ENCODE assay signal across 15 mouse cellular contexts in genomic region chr12:45670874-45671553, GRCm38 (mm10).
A peak's percentile ranks its signal among the peaks of the same experiment; 100 is the strongest.
DNase-seq lines count a peak whose midpoint lies in the region; ATAC-seq and TF ChIP-seq lines count a peak whose summit lies in the region.
"Had no signal": no experiment of that assay in that cellular context is flagged by ENCODE, and none has a peak within 500 bp of the region (broad histone marks: within the 10 kb centered on the region; RNA-seq: fewer than 3 reads in every experiment).

No protein-coding gene starts in this region.

- TF ChIP-seq CTCF in forebrain, postnatal 0 days (IDR thresholded peaks at IDR 0.05; ENCODE audit: low read depth) = no peak

- no peaks in the 10 kb centered on the region for H3K36me3 ChIP-seq in forebrain, postnatal 0 days (ENCODE audit: insufficient read depth)
- no peaks in the 10 kb centered on the region for H3K36me3 ChIP-seq in limb, embryonic 14.5 days (ENCODE audit: control insufficient read depth, insufficient read depth, low read length)
- no peaks in the 10 kb centered on the region for H3K36me3 ChIP-seq in neural tube, embryonic 15.5 days
- H3K36me3 ChIP-seq: heart, embryonic 12.5 days; liver, embryonic 12.5 days had no signal

- peak; percentile 3 for DNase-seq in right cerebral cortex, postnatal 4 days
- DNase-seq in right cerebral cortex, adult 18-20 months = no peak
- DNase-seq in forebrain, postnatal 0 days = peak; percentile 36
- no peak for DNase-seq in limb, embryonic 14.5 days (ENCODE audit: low spot score)
- no peak for DNase-seq in urinary bladder, adult 18-20 months (ENCODE audit: low spot score in 2 of 2)
- no peak for DNase-seq in heart, postnatal 25 days (ENCODE audit: low spot score)
- no peak for DNase-seq in thymus, postnatal 4 days
- DNase-seq: adrenal gland, postnatal 10 days; kidney, postnatal 25 days; layer of hippocampus, postnatal 36 days had no signal

- WGBS in forebrain, postnatal 0 days = 34% methylated on average over 13 of the region's 13 CpGs
- WGBS in limb, embryonic 14.5 days = 52% methylated on average over 13 of the region's 13 CpGs
- 32% methylated on average over 13 of the region's 13 CpGs for WGBS in neural tube, embryonic 15.5 days

- H3K4me2 ChIP-seq in forebrain, postnatal 0 days (ENCODE audit: low read depth) = peak overlapping the region; percentile 25
- peak overlapping the region; percentile 16; the same call in 1 of the 2 replicates for H3K4me2 ChIP-seq in limb, embryonic 14.5 days (replicated peaks; ENCODE audit: low read depth, low read length, severe bottlenecking)
- peak overlapping the region; percentile 33 for H3K4me2 ChIP-seq in neural tube, embryonic 15.5 days
- H3K4me2 ChIP-seq: heart, embryonic 12.5 days; liver, embryonic 12.5 days had no signal

- no peaks in the 10 kb centered on the region for H3K27me3 ChIP-seq in forebrain, postnatal 0 days (ENCODE audit: insufficient read depth, low read length)
- H3K27me3 ChIP-seq in limb, embryonic 14.5 days (ENCODE audit: control insufficient read depth, insufficient read depth, low read length) = no peaks in the 10 kb centered on the region
- H3K27me3 ChIP-seq in neural tube, embryonic 15.5 days (replicated peaks) = no peaks in the 10 kb centered on the region
- H3K27me3 ChIP-seq: heart, embryonic 12.5 days; liver, embryonic 12.5 days had no signal

- peak overlapping the region; percentile 13; the same call in 1 of the 2 replicates for H3K4me3 ChIP-seq in forebrain, postnatal 0 days (ENCODE audit: low read depth, low read length)
- no peak overlapping the region for H3K4me3 ChIP-seq in limb, embryonic 14.5 days (replicated peaks; ENCODE audit: low read length)
- H3K4me3 ChIP-seq in neural tube, embryonic 15.5 days (replicated peaks) = no peak overlapping the region
- H3K4me3 ChIP-seq: heart, embryonic 12.5 days; liver, embryonic 12.5 days had no signal

- H3K9me3 ChIP-seq in forebrain, postnatal 0 days (ENCODE audit: low read length) = no peaks in the 10 kb centered on the region
- H3K9me3 ChIP-seq in limb, embryonic 14.5 days (ENCODE audit: control insufficient read depth, low read length) = no peaks in the 10 kb centered on the region
- no peaks in the 10 kb centered on the region for H3K9me3 ChIP-seq in neural tube, embryonic 15.5 days (replicated peaks)
- H3K9me3 ChIP-seq: heart, embryonic 12.5 days; liver, embryonic 12.5 days had no signal

- H3K4me1 ChIP-seq in forebrain, postnatal 0 days (ENCODE audit: insufficient read depth) = peaks cover 11% of the 10 kb centered on the region; the same call in 1 of the 2 replicates
- H3K4me1 ChIP-seq in limb, embryonic 14.5 days (ENCODE audit: control insufficient read depth, insufficient read depth, low read length) = peaks cover 34% of the 10 kb centered on the region
- H3K4me1 ChIP-seq in neural tube, embryonic 15.5 days = peaks cover 38% of the 10 kb centered on the region
- H3K4me1 ChIP-seq: heart, embryonic 12.5 days; liver, embryonic 12.5 days had no signal

- no peak for TF ChIP-seq POLR2A in limb, embryonic 14.5 days (IDR thresholded peaks at IDR 0.05; ENCODE audit: borderline replicate concordance, extremely low read depth, insufficient read depth, insufficient read length)

- peak overlapping the region; percentile 64 for H3K27ac ChIP-seq in forebrain, postnatal 0 days (ENCODE audit: low read depth, low read length)
- H3K27ac ChIP-seq in limb, embryonic 14.5 days (replicated peaks; ENCODE audit: low read depth, low read length) = 0 out of 2 replicates have a peak overlapping the region, but pooled peaks have one; percentile 33
- H3K27ac ChIP-seq in neural tube, embryonic 15.5 days (replicated peaks) = peak overlapping the region; percentile 91
- H3K27ac ChIP-seq: liver, embryonic 12.5 days; stomach, postnatal 0 days had no signal

- intact Hi-C loops in heart, postnatal 25 days (cut with DNase I) = no loop called here

- ATAC-seq in forebrain, postnatal 0 days = peak; percentile 73
- no peak for ATAC-seq in limb, embryonic 14.5 days (ENCODE audit: low FRiP score, low read depth)
- peak; percentile 82 for ATAC-seq in neural tube, embryonic 15.5 days (ENCODE audit: low FRiP score)
- ATAC-seq: liver, embryonic 12.5 days; lung, postnatal 0 days had no signal

- peak overlapping the region; percentile 19; the same call in 1 of the 2 replicates for H3K9ac ChIP-seq in forebrain, postnatal 0 days
- no peak overlapping the region for H3K9ac ChIP-seq in limb, embryonic 14.5 days (ENCODE audit: low read depth, low read length, severe bottlenecking)
- H3K9ac ChIP-seq in neural tube, embryonic 15.5 days (replicated peaks) = 0 out of 2 replicates have a peak overlapping the region, but pooled peaks have one; percentile 34
- H3K9ac ChIP-seq: heart, embryonic 12.5 days; liver, embryonic 12.5 days had no signal

Comparison
In these comparisons a context has a peak if more than half of its experiments do, and no peak if none do; other contexts are left out.
1. DNase-seq: peak in right cerebral cortex, postnatal 4 days (single experiment) and forebrain, postnatal 0 days (single experiment); none in right cerebral cortex, adult 18-20 months (single experiment), limb, embryonic 14.5 days (single experiment), urinary bladder, adult 18-20 months (0 of 2), heart, postnatal 25 days (single experiment) and thymus, postnatal 4 days (single experiment).
2. H3K27ac ChIP-seq: peak in every context shown above with its lines; median percentile 91 in neural tube, embryonic 15.5 days; 64 in forebrain, postnatal 0 days; 33 in limb, embryonic 14.5 days.
3. Peak in every context shown above with its lines, with median percentiles within 50 percentile points of each other: H3K4me2 ChIP-seq.